Mouse (Mus musculus): Measurements from ENCODE around the gene Rexo4.

DNA sequence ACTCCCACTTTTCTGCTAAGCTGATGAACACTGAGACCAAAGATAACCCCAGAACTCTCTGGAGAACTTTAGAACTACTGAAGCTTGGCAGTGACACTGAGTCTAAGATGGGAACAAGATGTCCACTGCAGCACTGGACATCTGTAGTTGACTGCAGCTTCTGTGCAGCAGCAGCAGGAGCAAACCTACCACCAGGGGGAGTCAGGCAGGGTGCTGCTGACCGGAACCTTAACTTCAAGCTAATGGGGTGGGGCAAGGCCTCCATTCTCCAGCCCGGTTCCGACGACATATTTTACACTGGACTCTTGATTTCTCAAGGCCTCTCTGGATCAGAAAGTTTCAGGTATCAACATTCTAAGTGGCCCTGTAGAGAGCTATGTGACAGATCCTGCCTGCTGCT, 57.1 kb downstream of the Rexo4 start:
- no peak for TF ChIP-seq EP300 (IDR thresholded peaks at IDR 0.05; ENCODE audit: insufficient read depth, low read depth, low read length)
- TF ChIP-seq CTCF (IDR thresholded peaks at IDR 0.05) = peak; percentile 77

All from heart, adult 2 months (tissue).